Mouse (Mus musculus) megakaryocyte-erythroid progenitor cell, adult 5-6 weeks (primary cell): Measurements from ENCODE around the gene Ugt2b37. TPM values are rescaled to one million over a fixed set of nuclear protein-coding genes. Genes with fewer than 3 reads are reported as not detected.
"Not testable (repeated sequence)": the region's sequence is repeated elsewhere in the genome, so short reads cannot be mapped to it uniquely, and the experiment has no call there.

Experiments
- ATAC-seq: replicated peaks from 2 replicates; pipeline ENCODE4 v1.8.0; 2016; ENCODE audit warnings: mild to moderate bottlenecking, inconsistent platforms; ENCODE audit not compliant: severe bottlenecking, poor library complexity, low FRiP score, low TSS enrichment
- total RNA-seq, 2 experiments: library from RNA; stranded (forward) in 1 of 2; stranded (reverse) in 1 of 2; fragments of 200-1000, 215-1000 nt in 1 of 2; fragments of >200 nt in 1 of 2; fragmentation: Nextera tagmentation in 1 of 2; gene quantifications; 2 replicates each; pipeline ENCODE4 v1.2.3; 2014 to 2017

The Ugt2b37 gene
- total RNA-seq (2014; fragmentation: Nextera tagmentation) (not detected in 2 replicates), total RNA-seq (2017) (not detected in 2 replicates)

- ATAC-seq = not testable (repeated sequence)
These were observed at the start of gene Ugt2b37 for GRCm38 (mm10) chr5:87254676-87255075. Ugt2b37 (minus strand) TSS chr5:87254804.

- ATAC-seq = not testable (repeated sequence)
These were observed 31.6 kb upstream of the Ugt2b37 start for GRCm38 (mm10) chr5:87286180-87286579.

GRCm38 (mm10) chr5:87275986-87276385 is 21.4 kb upstream of the Ugt2b37 start:
- ATAC-seq = not testable (repeated sequence)

- no peak for ATAC-seq
These were observed 21.0 kb upstream of the Ugt2b37 start for GRCm38 (mm10) chr5:87275581-87275980.

GRCm38 (mm10) chr5:87255831-87256230 is 1.2 kb upstream of the Ugt2b37 start:
- ATAC-seq = no peak

GRCm38 (mm10) chr5:87242140-87242539 is 12.5 kb downstream of the Ugt2b37 start:
- not testable (repeated sequence) for ATAC-seq

- not testable (repeated sequence) for ATAC-seq
These were observed 58.2 kb downstream of the Ugt2b37 start for GRCm38 (mm10) chr5:87196430-87196829.

Other genes with a start within 250 kb of the Ugt2b37 start
- not detected in 2 replicates for gene Ugt2b36, start 162.2 kb downstream of the Ugt2b37 start, total RNA-seq (2014; fragmentation: Nextera tagmentation)
- gene Ugt2b36, start 162.2 kb downstream of the Ugt2b37 start, total RNA-seq (2017) = not detected in 2 replicates
- gene Ugt2b5, start 114.5 kb downstream of the Ugt2b37 start, total RNA-seq (2014; fragmentation: Nextera tagmentation) = not detected in 2 replicates
- gene Ugt2b5, start 114.5 kb downstream of the Ugt2b37 start, total RNA-seq (2017) = not detected in 2 replicates
- gene Ugt2a3, start 82.4 kb upstream of the Ugt2b37 start, total RNA-seq (2014; fragmentation: Nextera tagmentation) = not detected in 2 replicates
- not detected in 2 replicates for gene Ugt2a3, start 82.4 kb upstream of the Ugt2b37 start, total RNA-seq (2017)
- not detected in 2 replicates for gene Ugt2b38, start 169.4 kb upstream of the Ugt2b37 start, total RNA-seq (2014; fragmentation: Nextera tagmentation)
- not detected in 2 replicates for gene Ugt2b38, start 169.4 kb upstream of the Ugt2b37 start, total RNA-seq (2017)
- gene Ugt2a2, start 227.5 kb upstream of the Ugt2b37 start, total RNA-seq (2014; fragmentation: Nextera tagmentation) = not detected in 2 replicates
- gene Ugt2a2, start 227.5 kb upstream of the Ugt2b37 start, total RNA-seq (2017) = not detected in 2 replicates
- not detected in 2 replicates for gene Gm43638, start 232.0 kb upstream of the Ugt2b37 start, total RNA-seq (2014; fragmentation: Nextera tagmentation)
- gene Gm43638, start 232.0 kb upstream of the Ugt2b37 start, total RNA-seq (2017) = not detected in 2 replicates
- not detected in 2 replicates for gene Ugt2a1, start 236.1 kb upstream of the Ugt2b37 start, total RNA-seq (2014; fragmentation: Nextera tagmentation)
- not detected in 2 replicates for gene Ugt2a1, start 236.1 kb upstream of the Ugt2b37 start, total RNA-seq (2017)